Mouse (Mus musculus) heart, adult 9 months (tissue): ENCODE data around the gene Znrd1as.

Experiments
- DNase-seq, 2 experiments: peaks; one replicate each; pipeline ENCODE4 v3.0.0; 2022; ENCODE audit warnings: low spot score in 2 of 2

The Znrd1as gene

DNA sequence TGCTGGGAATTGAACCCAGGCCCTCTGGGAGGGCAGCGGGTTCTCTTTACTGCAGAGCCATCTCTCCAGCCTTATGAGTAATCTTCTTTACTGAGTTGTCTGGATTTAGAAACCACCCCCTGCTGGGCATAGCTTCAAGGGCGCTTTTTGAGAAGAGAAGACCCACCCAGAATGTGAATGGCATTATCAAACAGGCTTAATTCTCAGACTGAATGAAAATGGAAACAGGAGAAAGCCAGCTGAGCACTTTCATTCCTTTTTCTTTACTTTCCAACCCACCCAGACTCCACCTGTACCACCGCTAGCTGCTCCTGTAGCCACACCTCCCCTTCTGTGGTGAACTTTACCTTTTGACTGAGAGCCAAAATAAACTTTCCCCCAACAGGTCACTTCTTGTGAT, 37.1 kb downstream of the Znrd1as start:
- DNase-seq = no peak

DNA sequence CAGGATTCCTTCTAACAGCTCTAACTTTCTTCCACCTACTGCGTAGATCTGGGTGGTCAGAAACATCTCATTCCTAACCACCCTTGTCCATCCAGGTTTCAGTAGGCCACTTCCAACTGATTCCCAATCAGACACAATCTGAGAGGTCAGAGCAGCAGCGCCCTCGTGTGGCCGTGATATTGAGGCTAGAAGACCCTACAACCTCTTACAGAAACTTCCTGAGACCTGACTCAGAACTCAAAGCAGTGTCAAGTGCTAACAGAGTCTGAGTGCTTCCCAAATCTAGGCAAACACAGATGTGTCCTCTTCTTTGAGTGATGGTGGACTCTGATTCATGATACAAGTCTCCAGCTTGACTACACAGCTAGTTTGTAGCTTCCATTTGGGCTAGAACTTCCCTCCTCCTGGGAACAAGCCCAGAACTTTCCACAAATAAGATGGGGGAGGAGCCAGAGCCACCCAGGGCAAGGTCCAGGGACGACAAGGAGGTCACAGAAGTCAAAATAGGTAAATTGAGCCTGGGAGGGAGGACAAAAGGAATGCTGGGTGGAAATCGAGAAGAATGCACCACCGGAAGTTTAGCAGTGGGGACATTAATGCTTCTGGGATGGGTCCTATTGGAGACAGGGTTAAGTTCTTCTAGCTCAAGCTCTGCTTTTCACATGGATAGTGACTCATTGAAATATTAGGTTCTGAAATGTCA, 38.8 kb downstream of the Znrd1as start:
- peak; percentile 16 to 56 for DNase-seq

DNA sequence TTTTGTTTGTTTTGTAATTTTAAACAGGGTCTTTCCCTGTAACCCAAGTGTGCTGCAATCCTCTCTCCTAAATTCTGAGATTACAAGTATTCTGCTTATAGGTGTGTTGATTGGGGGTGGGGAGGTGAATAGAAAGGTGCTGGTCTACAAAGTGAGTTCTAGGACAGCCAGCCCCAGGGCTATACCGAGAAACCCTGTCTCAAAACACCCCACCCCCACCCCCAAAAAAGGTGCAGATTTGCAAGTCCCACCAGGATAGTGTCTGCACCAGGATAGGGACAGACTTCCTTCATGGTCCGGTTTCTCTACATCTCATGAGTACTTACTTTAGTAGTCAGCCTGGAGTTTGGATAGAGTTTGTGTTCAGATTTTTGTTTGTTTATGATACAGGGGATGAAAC, 40.1 kb downstream of the Znrd1as start:
- no peak for DNase-seq

DNA sequence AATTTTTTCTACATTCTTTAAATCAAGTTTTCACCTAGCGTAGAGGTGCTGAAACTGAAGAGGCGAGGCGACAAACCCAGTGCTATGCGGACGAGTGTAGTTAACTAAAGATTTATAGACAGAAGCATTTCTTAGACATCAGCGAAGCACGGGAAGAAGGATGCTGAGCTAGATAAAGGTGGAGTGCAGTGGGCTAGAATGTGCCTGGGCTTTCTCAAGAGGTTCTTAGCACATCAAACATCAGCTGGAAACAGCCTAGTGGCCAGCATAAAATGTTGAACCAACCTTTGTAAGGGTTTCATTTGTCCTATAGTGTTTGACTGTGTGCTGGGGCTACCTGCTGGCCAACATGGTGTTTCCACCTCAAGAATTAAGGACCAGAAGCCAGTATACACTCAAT, 42.5 kb downstream of the Znrd1as start, which contains the start of gene Zfp57:
Gene Zfp57, plus strand, starts transcription at position 301 of the 400 bp plus-strand sequence.
- DNase-seq = no peak

DNA sequence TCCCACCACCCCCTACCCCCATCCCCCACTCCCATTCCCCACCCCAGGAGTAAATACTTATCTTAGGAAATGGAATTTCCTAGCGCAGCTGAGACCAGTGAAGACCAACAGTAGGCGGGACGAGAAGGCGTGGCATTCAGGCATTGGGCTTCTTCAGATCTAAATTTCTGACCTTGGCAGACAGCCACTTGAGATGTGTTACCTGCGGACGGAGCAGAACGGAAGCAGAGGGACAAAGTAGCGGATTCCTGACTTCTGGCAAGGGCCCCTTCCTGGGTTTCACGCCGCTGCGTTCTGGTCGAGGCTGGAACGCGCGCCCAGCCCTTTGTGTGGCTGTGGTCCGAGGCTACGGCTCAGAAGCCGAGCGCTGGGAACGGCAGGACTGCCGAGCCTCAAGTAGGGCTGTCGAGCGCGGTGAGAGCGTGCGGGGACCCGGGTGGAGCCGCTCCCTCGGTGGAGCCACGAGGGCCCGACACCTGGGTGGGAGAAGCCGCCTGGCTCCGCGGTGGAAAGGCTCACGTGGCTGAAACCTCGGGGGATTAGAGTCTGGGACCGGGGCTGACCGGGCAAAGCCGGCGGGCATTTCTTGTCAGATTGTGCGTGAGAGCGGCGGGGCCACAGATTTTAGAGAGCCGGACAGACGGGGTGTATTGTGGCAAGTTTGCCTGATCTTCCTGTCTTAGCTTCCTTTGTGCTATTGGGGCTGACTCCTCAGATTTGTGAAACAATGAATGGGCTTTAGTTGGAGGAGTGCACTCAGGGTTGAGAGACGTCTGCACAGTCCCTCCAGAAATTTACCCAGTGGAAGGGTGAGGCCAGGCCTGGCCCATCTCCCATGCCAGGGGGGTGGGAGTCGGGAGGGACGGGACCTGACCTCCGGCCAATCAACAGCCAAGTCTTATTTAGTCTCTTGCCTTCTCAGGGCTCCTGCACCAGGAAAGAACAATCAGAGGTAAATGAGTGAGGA, 44.3 kb downstream of the Znrd1as start:
- peak; percentile 50 to 53 for DNase-seq

DNA sequence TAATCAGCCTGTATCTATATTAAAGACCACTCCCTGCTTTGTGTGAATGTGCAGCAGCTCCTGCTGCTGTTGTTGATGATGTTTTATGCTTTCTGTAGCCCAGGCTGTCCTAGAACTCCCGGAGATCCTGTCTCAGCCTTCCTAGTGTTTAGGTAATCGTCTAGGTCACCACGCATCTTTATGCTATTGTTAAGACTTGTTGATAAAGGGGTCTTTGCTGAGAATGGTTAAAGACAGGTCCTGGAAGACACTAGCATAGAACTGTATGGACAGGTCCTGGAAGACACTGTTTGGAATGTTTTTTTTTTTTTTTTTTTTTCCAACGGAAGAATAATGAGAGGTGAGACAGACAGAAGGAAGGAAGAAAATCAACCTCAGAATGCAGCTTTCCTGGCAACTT, 45.0 kb downstream of the Znrd1as start:
- no peak for DNase-seq

DNA sequence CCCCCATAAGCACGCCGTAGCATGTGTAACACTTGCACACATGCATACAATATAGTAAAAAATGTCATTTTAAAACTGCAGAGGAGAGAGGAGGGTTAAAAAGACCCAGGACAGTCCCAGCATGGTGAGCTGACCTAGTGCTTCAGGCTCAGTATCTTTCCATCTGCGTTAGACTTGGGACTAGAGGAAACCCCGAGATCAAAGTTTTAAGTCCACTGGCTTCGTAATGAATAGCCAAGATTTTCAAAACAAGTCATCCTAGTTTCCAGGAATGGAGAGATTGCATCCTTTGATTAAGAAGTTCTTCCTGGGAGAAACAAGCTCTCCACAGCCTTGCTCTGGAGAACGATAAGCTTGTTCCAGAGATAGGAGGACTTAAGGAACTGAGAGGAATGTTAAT, 49.8 kb downstream of the Znrd1as start:
- no peak for DNase-seq

DNA sequence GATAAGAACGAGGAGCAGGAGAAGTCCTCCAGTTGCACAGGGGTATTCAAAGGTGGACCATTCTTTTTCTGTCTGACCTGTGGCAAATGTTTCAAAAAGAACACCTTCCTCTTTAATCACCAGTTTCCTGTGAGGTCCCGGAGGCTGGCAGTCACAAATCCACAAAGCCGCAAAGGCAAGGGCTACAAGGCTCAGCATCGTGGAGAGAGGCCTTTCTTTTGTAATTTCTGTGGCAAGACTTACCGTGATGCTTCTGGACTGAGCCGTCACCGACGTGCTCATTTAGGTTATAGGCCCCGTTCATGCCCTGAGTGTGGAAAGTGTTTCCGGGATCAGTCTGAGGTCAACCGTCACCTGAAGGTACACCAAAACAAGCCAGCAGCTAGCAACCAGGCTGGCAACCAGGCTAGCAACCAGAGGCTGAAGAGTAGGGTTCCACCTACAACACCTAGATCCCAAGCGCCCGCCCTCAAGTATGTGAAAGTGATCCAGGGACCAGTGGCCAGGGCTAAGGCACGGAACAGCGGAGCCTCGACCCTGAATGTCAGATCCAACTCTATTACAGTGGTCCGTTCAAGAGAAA, 51.2 kb downstream of the Znrd1as start:
- DNase-seq = no peak

DNA sequence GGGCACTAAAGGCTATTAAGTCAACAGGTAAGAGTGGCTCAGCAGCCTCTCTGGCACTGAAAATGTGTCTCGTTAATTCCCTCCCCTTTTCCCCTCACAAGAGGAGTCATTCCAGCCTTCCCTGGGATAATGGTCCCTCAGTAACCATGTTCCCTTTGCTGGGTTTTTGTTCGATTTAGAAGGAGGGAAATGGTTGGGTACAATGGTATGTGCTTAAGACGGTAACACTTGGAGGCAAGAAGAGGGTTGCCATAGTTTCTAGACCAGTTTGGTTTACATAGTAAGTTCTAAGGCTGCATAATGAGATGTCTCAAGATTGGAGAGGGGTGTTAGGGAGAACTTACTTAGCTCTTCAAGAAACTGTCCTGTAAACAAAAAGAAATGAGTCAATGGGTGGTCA, 53.3 kb downstream of the Znrd1as start:
- DNase-seq = no peak

DNA sequence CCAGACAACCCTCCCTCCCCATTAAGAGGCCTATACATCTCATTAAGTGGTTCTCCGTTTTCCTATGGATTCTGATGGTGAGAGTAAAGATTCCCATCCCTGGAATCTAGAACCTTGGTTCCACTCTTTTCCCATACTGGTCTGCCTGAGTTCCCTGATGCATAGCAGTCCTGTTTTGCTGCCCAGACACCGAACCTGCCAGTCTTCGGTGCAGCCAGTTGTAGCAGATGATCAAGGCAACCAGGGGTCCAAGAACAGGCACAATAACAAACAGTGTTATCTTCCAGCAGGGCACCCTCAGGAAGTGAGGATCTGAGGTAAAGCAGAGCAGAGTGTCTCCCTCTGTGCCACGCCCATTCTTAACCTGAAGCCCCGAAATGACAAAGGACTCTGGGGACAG, 53.7 kb downstream of the Znrd1as start:
- DNase-seq = no peak
